Mouse (Mus musculus) ES-Bruce4 (cell line): ENCODE data around the gene Gm42669. TPM values are rescaled to one million over a fixed set of nuclear protein-coding genes. Genes with fewer than 3 reads are reported as not detected.

Source experiments
- H3K27ac ChIP-seq: 2 replicates; pipeline ENCODE4 v1.5.1; 2012; ENCODE audit warnings: low read length, inconsistent platforms; ENCODE audit not compliant: insufficient read depth
- H3K27me3 ChIP-seq: 2 replicates; pipeline ENCODE4 v1.6.1; 2012; ENCODE audit warnings: mild to moderate bottlenecking, low read length, inconsistent platforms; ENCODE audit not compliant: control insufficient read depth, poor library complexity, insufficient read depth, severe bottlenecking
- H3K36me3 ChIP-seq: 2 replicates; pipeline ENCODE4 v1.6.1; 2012; ENCODE audit warnings: inconsistent platforms, mild to moderate bottlenecking, low read length, moderate library complexity; ENCODE audit not compliant: control insufficient read depth, poor library complexity, insufficient read depth, severe bottlenecking
- H3K4me1 ChIP-seq: one replicate; pipeline ENCODE4 v1.8.1; 2011; ENCODE audit warnings: low read length; ENCODE audit not compliant: control insufficient read depth, insufficient read depth
- H3K4me3 ChIP-seq: 2 replicates; pipeline ENCODE4 v1.5.1; 2011; ENCODE audit warnings: low read depth, mild to moderate bottlenecking, low read length
- H3K9ac ChIP-seq: 2 replicates; pipeline ENCODE4 v1.6.1; 2012; ENCODE audit warnings: low read depth, mild to moderate bottlenecking, inconsistent platforms; ENCODE audit not compliant: poor library complexity, severe bottlenecking
- H3K9me3 ChIP-seq: replicated peaks from 2 replicates; pipeline ENCODE4 v1.6.1; 2012; ENCODE audit warnings: mild to moderate bottlenecking, low read length, inconsistent platforms; ENCODE audit not compliant: control insufficient read depth, poor library complexity, insufficient read depth, severe bottlenecking
- CTCF ChIP-seq: IDR thresholded peaks from one replicate; pipeline ENCODE4 v1.8.1; 2011; ENCODE audit warnings: low read depth, low read length
- EP300 ChIP-seq: IDR thresholded peaks from 2 replicates; pipeline ENCODE4 v1.6.1; 2011; ENCODE audit warnings: low read depth, low read length; ENCODE audit not compliant: insufficient read depth
- POLR2A ChIP-seq: IDR thresholded peaks from one replicate; pipeline ENCODE4 v1.8.1; 2011; ENCODE audit warnings: low read length; ENCODE audit not compliant: insufficient read depth
- polyA plus RNA-seq: library from polyadenylated mRNA; stranded (reverse); fragments of >200 nt; gene quantifications from 2 replicates; pipeline ENCODE4 v1.2.4, GENCODE M21; 2011; ENCODE audit warnings: low read depth; ENCODE audit not compliant: missing spikeins, insufficient read depth, insufficient read length

Gm42669 gene
- polyA plus RNA-seq, 1 experiment, result not detected

DNA sequence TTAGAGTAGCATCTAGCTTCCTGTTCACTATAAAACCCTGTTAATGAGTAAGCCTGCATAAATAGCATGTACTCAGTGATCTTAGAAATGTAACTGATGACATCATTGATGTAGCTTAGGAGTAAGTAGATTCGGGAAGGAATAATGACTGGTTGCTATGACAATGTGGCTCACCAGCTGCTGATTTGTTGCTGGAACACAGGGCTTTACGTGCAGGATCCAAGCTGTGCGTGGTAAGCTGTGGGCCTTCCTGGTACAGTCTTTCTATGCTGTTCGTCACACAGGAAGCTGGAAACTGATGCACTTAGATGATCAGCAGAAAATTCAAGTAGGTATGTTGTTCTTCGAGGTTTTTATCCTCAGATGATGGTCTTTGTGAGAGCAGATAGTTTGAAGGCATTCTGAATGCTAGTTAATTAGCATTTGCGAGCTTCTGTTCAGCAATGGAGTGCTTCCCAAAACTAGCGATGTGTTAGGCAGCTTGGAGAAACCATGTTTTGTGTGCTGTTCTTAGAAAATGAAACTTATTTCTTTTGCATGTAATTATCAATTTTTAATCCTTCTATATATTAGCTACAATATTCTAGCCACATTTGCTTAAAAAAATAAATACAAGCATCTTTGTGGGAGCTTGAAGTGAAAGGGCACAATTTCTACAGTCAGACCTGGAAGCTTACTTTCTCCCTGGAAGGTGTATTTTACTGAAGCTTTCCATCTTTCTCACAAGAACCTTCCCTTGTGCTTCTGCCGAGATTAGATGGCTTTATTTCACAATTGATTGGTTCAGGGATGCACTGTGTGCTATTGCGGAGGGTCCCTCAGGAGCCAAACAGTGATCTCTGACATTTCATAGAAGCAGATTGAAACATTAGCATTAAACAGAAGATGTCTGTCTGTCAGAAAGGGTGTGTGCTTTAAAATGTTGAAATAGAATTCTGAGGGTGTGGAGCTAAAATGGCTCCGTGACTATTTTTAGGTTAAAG is 9.6 kb upstream of the Gm42669 start:
- TF ChIP-seq POLR2A (no peak), CTCF (no peak), EP300 (no peak)
- Histone ChIP-seq H3K4me1 (no peaks in the 10 kb centered on the region), H3K36me3 (no peaks in the 10 kb centered on the region), H3K9me3 (no peaks in the 10 kb centered on the region), H3K4me3 (no peak overlapping the region), H3K9ac (no peak overlapping the region), H3K27ac (no peak overlapping the region), H3K27me3 (no peaks in the 10 kb centered on the region)

- Histone ChIP-seq H3K4me3 (no peak overlapping the region), H3K9me3 (no peaks in the 10 kb centered on the region), H3K27me3 (no peaks in the 10 kb centered on the region), H3K27ac (no peak overlapping the region), H3K36me3 (no peaks in the 10 kb centered on the region), H3K4me1 (no peaks in the 10 kb centered on the region), H3K9ac (no peak overlapping the region)
- TF ChIP-seq POLR2A (no peak), CTCF (no peak), EP300 (no peak)
These were observed 8.6 kb upstream of the Gm42669 start for GRCm38 (mm10) chr5:107498806-107499310.

- H3K36me3 ChIP-seq, result no peaks in the 10 kb centered on the region
- no peak for TF ChIP-seq EP300
- no peak for TF ChIP-seq POLR2A
- H3K4me1 ChIP-seq, result no peaks in the 10 kb centered on the region
- H3K9ac ChIP-seq, result no peak overlapping the region
- no peaks in the 10 kb centered on the region for H3K27me3 ChIP-seq
- no peaks in the 10 kb centered on the region for H3K9me3 ChIP-seq
- no peak overlapping the region for H3K27ac ChIP-seq
- H3K4me3 ChIP-seq, result no peak overlapping the region
These were observed 7.4 kb upstream of the Gm42669 start for GRCm38 (mm10) chr5:107499891-107500535.

DNA sequence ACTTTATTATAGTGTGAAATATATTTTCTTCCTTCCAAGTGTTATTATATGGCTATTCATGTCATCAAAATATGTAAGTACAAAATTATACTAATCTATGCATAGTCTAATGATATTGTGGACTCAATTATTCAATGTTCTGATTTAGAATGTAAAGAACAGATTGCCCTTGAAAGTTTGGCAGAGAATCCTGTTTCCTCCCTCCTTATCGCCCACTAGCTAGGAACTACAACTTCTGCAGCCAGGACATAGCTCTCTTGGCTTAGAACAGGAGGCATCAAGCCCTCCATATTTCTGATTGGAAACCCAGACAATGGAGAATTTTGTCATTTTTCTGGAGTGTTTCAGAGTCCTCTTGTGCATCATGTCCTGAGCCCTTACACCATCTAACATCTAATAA is 6.7 kb upstream of the Gm42669 start:
- H3K36me3 ChIP-seq, result no peaks in the 10 kb centered on the region
- no peak overlapping the region for H3K27ac ChIP-seq
- H3K27me3 ChIP-seq, result no peaks in the 10 kb centered on the region
- TF ChIP-seq EP300 (no peak), POLR2A (no peak), CTCF (no peak)
- H3K9ac ChIP-seq, result no peak overlapping the region
- no peaks in the 10 kb centered on the region for H3K9me3 ChIP-seq
- no peaks in the 10 kb centered on the region for H3K4me1 ChIP-seq
- H3K4me3 ChIP-seq, result no peak overlapping the region

GRCm38 (mm10) chr5:107510503-107510902 is 3.1 kb downstream of the Gm42669 start:
- H3K4me3 ChIP-seq, result no peak overlapping the region
- H3K9me3 ChIP-seq, result no peaks in the 10 kb centered on the region
- H3K36me3 ChIP-seq, result no peaks in the 10 kb centered on the region
- no peaks in the 10 kb centered on the region for H3K4me1 ChIP-seq
- H3K27me3 ChIP-seq, result no peaks in the 10 kb centered on the region
- H3K9ac ChIP-seq, result no peak overlapping the region
- TF ChIP-seq CTCF, result no peak
- no peak overlapping the region for H3K27ac ChIP-seq

GRCm38 (mm10) chr5:107511326-107511725 is 3.9 kb downstream of the Gm42669 start:
- TF ChIP-seq POLR2A (no peak), CTCF (no peak), EP300 (no peak)
- no peak overlapping the region for H3K9ac ChIP-seq
- H3K9me3 ChIP-seq, result no peaks in the 10 kb centered on the region
- no peak overlapping the region for H3K4me3 ChIP-seq
- H3K27ac ChIP-seq, result no peak overlapping the region
- H3K27me3 ChIP-seq, result no peaks in the 10 kb centered on the region
- H3K4me1 ChIP-seq, result no peaks in the 10 kb centered on the region
- H3K36me3 ChIP-seq, result no peaks in the 10 kb centered on the region
